Mouse (Mus musculus) midbrain, postnatal 0 days (tissue): ENCODE results near the gene Sycn. TPM values are rescaled to one million over a fixed set of nuclear protein-coding genes. Genes with fewer than 3 reads are reported as not detected.

Experiments used
- ATAC-seq: fragments of 200-750 bp; cut with Nextera tagmentation; 2 replicates; pipeline ENCODE4 v1.8.0; 2017; ENCODE audit warnings: moderate number of reproducible peaks, mild to moderate bottlenecking, moderate TSS enrichment, moderate library complexity; ENCODE audit not compliant: low FRiP score
- DNase-seq: peaks from one replicate; pipeline ENCODE4 v3.0.0-alpha.2; 2015; ENCODE audit warnings: low spot score
- H3K27ac ChIP-seq: fragments of 300-500 bp; sonication (generic); 2 replicates; pipeline ENCODE4 v1.5.1; 2014; ENCODE audit warnings: low read depth, mild to moderate bottlenecking, low read length, mixed read lengths
- H3K27me3 ChIP-seq: fragments of 300-500 bp; sonication (generic); 2 replicates; pipeline ENCODE4 v1.6.1; 2014; ENCODE audit warnings: low read length, control low read depth, mixed read lengths; ENCODE audit not compliant: insufficient read depth
- H3K36me3 ChIP-seq: fragments of 300-500 bp; sonication (generic); 2 replicates; pipeline ENCODE4 v1.6.1; 2014; ENCODE audit warnings: low read length, control low read depth, mixed read lengths; ENCODE audit not compliant: insufficient read depth
- H3K4me1 ChIP-seq: fragments of 300-500 bp; sonication (generic); 2 replicates; pipeline ENCODE4 v1.6.1; 2014; ENCODE audit warnings: mild to moderate bottlenecking, control low read depth, antibody characterized with exemption, low read length, mixed read lengths; ENCODE audit not compliant: insufficient read depth
- H3K4me2 ChIP-seq: fragments of 300-500 bp; sonication (generic); 2 replicates; pipeline ENCODE4 v1.6.1; 2014; ENCODE audit warnings: low read depth, mild to moderate bottlenecking, low read length, mixed read lengths; ENCODE audit not compliant: poor library complexity, severe bottlenecking
- H3K4me3 ChIP-seq: fragments of 300-500 bp; sonication (generic); 2 replicates; pipeline ENCODE4 v1.5.1; 2014; ENCODE audit warnings: low read depth, mild to moderate bottlenecking, low read length, moderate library complexity
- H3K9ac ChIP-seq: fragments of 300-500 bp; sonication (generic); replicated peaks from 2 replicates; pipeline ENCODE4 v1.6.1; 2014; ENCODE audit warnings: mild to moderate bottlenecking, low read length, moderate library complexity, mixed read lengths; ENCODE audit not compliant: poor library complexity, severe bottlenecking
- H3K9me3 ChIP-seq: fragments of 300-500 bp; sonication (generic); 2 replicates; pipeline ENCODE4 v1.6.1; 2016; ENCODE audit warnings: low read length, control low read depth
- CTCF ChIP-seq: IDR thresholded peaks from 2 replicates; pipeline ENCODE4 v1.5.1; 2016; ENCODE audit warnings: antibody characterized with exemption, mild to moderate bottlenecking
- WGBS: fragments of 180-500 bp; shearing (Covaris S2); extraction: QIAGEN DNeasy Blood & Tissue Kit; methylation state at CpG from one replicate; pipeline ENCODE4 v1.1.7; 2014; 5-methylcytosine and 5-hydroxymethylcytosine counted together
- polyA plus RNA-seq: library from polyadenylated mRNA; unstranded; fragments of >200 nt; fragmentation: Nextera tagmentation; extraction: Ambion mirVana; gene quantifications from 2 replicates; pipeline ENCODE4 v1.2.1, GENCODE M21; 2015
- total RNA-seq: library from RNA; depleted of rRNA; stranded (reverse); fragments of >200 nt; gene quantifications from 2 replicates; pipeline ENCODE4 v1.2.3, GENCODE M21; 2014

The Sycn gene
- total and polyA plus RNA-seq, 2 experiments from 2014 or later = not detected

- DNase-seq (no peak), ATAC-seq (no peak)
- Histone ChIP-seq H3K27ac (no peak overlapping the region), H3K9ac (no peak overlapping the region), H3K36me3 (no peaks in the 10 kb centered on the region), H3K9me3 (no peaks in the 10 kb centered on the region), H3K4me1 (no peaks in the 10 kb centered on the region), H3K4me3 (no peak overlapping the region), H3K27me3 (no peaks in the 10 kb centered on the region), H3K4me2 (no peak overlapping the region)
- WGBS = 87% methylated on average over 5 of the region's 5 CpGs
- TF ChIP-seq CTCF = no peak
Observed at GRCm38 (mm10) chr7:28578543-28579053, 37.9 kb downstream of the Sycn start.

GRCm38 (mm10) chr7:28579826-28580225 lies 39.1 kb downstream of the Sycn start:
- Histone ChIP-seq H3K4me2 (no peak overlapping the region), H3K4me1 (no peaks in the 10 kb centered on the region), H3K9ac (no peak overlapping the region), H3K27ac (no peak overlapping the region), H3K27me3 (no peaks in the 10 kb centered on the region), H3K36me3 (no peaks in the 10 kb centered on the region), H3K9me3 (no peaks in the 10 kb centered on the region), H3K4me3 (no peak overlapping the region)
- no peak for TF ChIP-seq CTCF
- DNase-seq (no peak), ATAC-seq (no peak)
- WGBS = 81% methylated on average over 5 of the region's 5 CpGs

GRCm38 (mm10) chr7:28581721-28582120 lies 41.0 kb downstream of the Sycn start:
- WGBS = 93% methylated on average over 4 of the region's 4 CpGs
- no peaks in the 10 kb centered on the region for H3K9me3 ChIP-seq
- TF ChIP-seq CTCF = no peak
- H3K27ac ChIP-seq = no peak overlapping the region
- H3K36me3 ChIP-seq = no peaks in the 10 kb centered on the region
- H3K4me2 ChIP-seq = no peak overlapping the region
- no peaks in the 10 kb centered on the region for H3K4me1 ChIP-seq
- no peak overlapping the region for H3K4me3 ChIP-seq
- H3K27me3 ChIP-seq = no peaks in the 10 kb centered on the region
- ATAC-seq (no peak), DNase-seq (no peak)
- no peak overlapping the region for H3K9ac ChIP-seq

- Histone ChIP-seq H3K36me3 (no peaks in the 10 kb centered on the region), H3K4me1 (no peaks in the 10 kb centered on the region), H3K4me2 (no peak overlapping the region), H3K27ac (no peak overlapping the region), H3K9me3 (no peaks in the 10 kb centered on the region), H3K9ac (no peak overlapping the region), H3K27me3 (no peaks in the 10 kb centered on the region), H3K4me3 (no peak overlapping the region)
- ATAC-seq = no peak
- 78% methylated on average over 11 of the region's 11 CpGs for WGBS
- TF ChIP-seq CTCF = no peak
- DNase-seq = no peak
Observed at GRCm38 (mm10) chr7:28582841-28583240, 42.2 kb downstream of the Sycn start.

GRCm38 (mm10) chr7:28583570-28584344 lies 43.1 kb downstream of the Sycn start:
- Histone ChIP-seq H3K9me3 (no peaks in the 10 kb centered on the region), H3K4me2 (no peak overlapping the region), H3K36me3 (no peaks in the 10 kb centered on the region), H3K27ac (no peak overlapping the region), H3K27me3 (no peaks in the 10 kb centered on the region), H3K9ac (no peak overlapping the region), H3K4me3 (no peak overlapping the region), H3K4me1 (no peaks in the 10 kb centered on the region)
- 78% methylated on average over 8 of the region's 8 CpGs for WGBS
- TF ChIP-seq CTCF = no peak
- ATAC-seq (no peak), DNase-seq (no peak)

GRCm38 (mm10) chr7:28584468-28584867 lies 43.8 kb downstream of the Sycn start:
- no peak overlapping the region for H3K27ac ChIP-seq
- DNase-seq (no peak), ATAC-seq (no peak)
- H3K9ac ChIP-seq = no peak overlapping the region
- 82% methylated on average over 4 of the region's 4 CpGs for WGBS
- no peaks in the 10 kb centered on the region for H3K9me3 ChIP-seq
- H3K4me3 ChIP-seq = no peak overlapping the region
- TF ChIP-seq CTCF = no peak
- no peaks in the 10 kb centered on the region for H3K4me1 ChIP-seq
- H3K27me3 ChIP-seq = no peaks in the 10 kb centered on the region
- no peaks in the 10 kb centered on the region for H3K36me3 ChIP-seq
- H3K4me2 ChIP-seq = no peak overlapping the region
